Mouse (Mus musculus) kidney, embryonic 16.5 days (tissue): ENCODE data around the gene Nos3. TPM values are rescaled to one million over a fixed set of nuclear protein-coding genes. Genes with fewer than 3 reads are reported as not detected.
"Not testable (repeated sequence)": the region's sequence is repeated elsewhere in the genome, so short reads cannot be mapped to it uniquely, and the experiment has no call there.

Experiments
- ATAC-seq: fragments of 200-750 bp; cut with Nextera tagmentation; 2 replicates; pipeline ENCODE4 v1.8.0; 2017; ENCODE audit warnings: moderate TSS enrichment; ENCODE audit not compliant: low FRiP score, low TSS enrichment
- H3K27ac ChIP-seq: fragments of 300-500 bp; sonication (generic); 2 replicates; pipeline ENCODE4 v1.5.1; 2014; ENCODE audit warnings: low read length
- H3K27me3 ChIP-seq: fragments of 300-500 bp; sonication (generic); 2 replicates; pipeline ENCODE4 v1.6.1; 2014; ENCODE audit warnings: low read length, control low read depth, mixed read lengths; ENCODE audit not compliant: insufficient read depth
- H3K36me3 ChIP-seq: fragments of 300-500 bp; sonication (generic); 2 replicates; pipeline ENCODE4 v1.6.1; 2014; ENCODE audit warnings: low read length, control low read depth, mixed read lengths; ENCODE audit not compliant: insufficient read depth
- H3K4me1 ChIP-seq: fragments of 300-500 bp; sonication (generic); 2 replicates; pipeline ENCODE4 v1.6.1; 2014; ENCODE audit warnings: low read length, control low read depth, mixed read lengths; ENCODE audit not compliant: insufficient read depth
- H3K4me2 ChIP-seq: fragments of 300-500 bp; sonication (generic); replicated peaks from 2 replicates; pipeline ENCODE4 v1.6.1; 2014; ENCODE audit warnings: low read depth, low read length
- H3K4me3 ChIP-seq: fragments of 300-500 bp; sonication (generic); 2 replicates; pipeline ENCODE4 v1.5.1; 2014; ENCODE audit warnings: mild to moderate bottlenecking, low read length
- H3K9ac ChIP-seq: fragments of 300-500 bp; sonication (generic); replicated peaks from 2 replicates; pipeline ENCODE4 v1.6.1; 2014; ENCODE audit warnings: low read length
- H3K9me3 ChIP-seq: fragments of 300-500 bp; sonication (generic); 2 replicates; pipeline ENCODE4 v1.6.1; 2016; ENCODE audit warnings: low read length, control low read depth
- WGBS: fragments of 180-500 bp; shearing (Covaris S2); extraction: QIAGEN DNeasy Blood & Tissue Kit; methylation state at CpG from one replicate; pipeline ENCODE4 v1.1.7; 2014; 5-methylcytosine and 5-hydroxymethylcytosine counted together
- polyA plus RNA-seq: library from polyadenylated mRNA; unstranded; fragments of >200 nt; fragmentation: Nextera tagmentation; extraction: Ambion mirVana; gene quantifications from 2 replicates; pipeline ENCODE4 v1.2.1, GENCODE M21; 2015

The Nos3 gene
- polyA plus RNA-seq, 1 experiment from 2014 or later: 19.7 TPM

- no peak within 1 kb of the TSS for H3K4me3 ChIP-seq
- WGBS: 83% methylated on average over 7 of the region's 7 CpGs
Observed at GRCm38 (mm10) chr5:24391864-24392263, 27.3 kb downstream of the Nos3 start, which contains the start of gene Atg9b. Atg9b (minus strand) TSS chr5:24392143.

GRCm38 (mm10) chr5:24392724-24393123 lies 28.1 kb downstream of the Nos3 start:
- Histone ChIP-seq H3K36me3 (no peaks in the 10 kb centered on the region), H3K4me1 (peaks cover 27% of the 10 kb centered on the region), H3K4me3 (no peak overlapping the region), H3K27me3 (peaks cover 5% of the 10 kb centered on the region; the same call in 1 of the 2 replicates), H3K4me2 (no peak overlapping the region), H3K9ac (no peak overlapping the region), H3K27ac (no peak overlapping the region), H3K9me3 (no peaks in the 10 kb centered on the region)
- 74% methylated on average over 7 of the region's 7 CpGs for WGBS
- ATAC-seq: no peak

More at GRCm38 (mm10) chr5:24391864-24392263, 27.3 kb downstream of the Nos3 start, which contains the start of gene Atg9b:
- Histone ChIP-seq H3K36me3 (no peaks in the 10 kb centered on the region), H3K9ac (no peak within 1 kb of the TSS), H3K27ac (no peak within 1 kb of the TSS), H3K4me2 (no peak within 1 kb of the TSS), H3K9me3 (no peaks in the 10 kb centered on the region), H3K27me3 (peaks cover 13% of the 10 kb centered on the region), H3K4me1 (peaks cover 36% of the 10 kb centered on the region)
- ATAC-seq: no peak

GRCm38 (mm10) chr5:24393392-24393997 lies 28.9 kb downstream of the Nos3 start, which contains the start of gene Abcb8:
Abcb8 (plus strand) TSS chr5:24393663.
- Histone ChIP-seq H3K27me3 (peaks cover 3% of the 10 kb centered on the region; the same call in 1 of the 2 replicates), H3K9me3 (no peaks in the 10 kb centered on the region), H3K27ac (peak within 1 kb of the TSS; percentile 54), H3K36me3 (no peaks in the 10 kb centered on the region), H3K4me3 (peak within 1 kb of the TSS; percentile 58), H3K4me1 (peaks cover 19% of the 10 kb centered on the region; the same call in 1 of the 2 replicates), H3K4me2 (peak within 1 kb of the TSS; percentile 53), H3K9ac (peak within 1 kb of the TSS; percentile 76)
- WGBS: 23% methylated on average over 7 of the region's 7 CpGs
- ATAC-seq: no peak

- Histone ChIP-seq H3K4me2 (peak overlapping the region; percentile 53), H3K9ac (peak overlapping the region; percentile 76), H3K27ac (peak overlapping the region; percentile 54), H3K9me3 (no peaks in the 10 kb centered on the region), H3K27me3 (no peaks in the 10 kb centered on the region), H3K4me3 (peak overlapping the region; percentile 58), H3K36me3 (no peaks in the 10 kb centered on the region), H3K4me1 (peaks cover 16% of the 10 kb centered on the region; the same call in 1 of the 2 replicates)
- ATAC-seq: peak; percentile 97
- WGBS: under 1% methylated on average over 36 of the region's 36 CpGs
Observed at GRCm38 (mm10) chr5:24394165-24394894, 29.7 kb downstream of the Nos3 start.

GRCm38 (mm10) chr5:24396254-24396653 lies 31.6 kb downstream of the Nos3 start:
- ATAC-seq, H3K27ac ChIP-seq, H3K27me3 ChIP-seq, H3K4me2 ChIP-seq, H3K4me1 ChIP-seq, H3K4me3 ChIP-seq, H3K36me3 ChIP-seq, H3K9me3 ChIP-seq, H3K9ac ChIP-seq: not testable (repeated sequence)
- WGBS: 90% methylated on average over 6 of the region's 6 CpGs

- H3K9me3 ChIP-seq: no peaks in the 10 kb centered on the region
- H3K4me2 ChIP-seq: no peak overlapping the region
- peaks cover 5% of the 10 kb centered on the region for H3K36me3 ChIP-seq
- H3K4me3 ChIP-seq: no peak overlapping the region
- no peaks in the 10 kb centered on the region for H3K27me3 ChIP-seq
- H3K4me1 ChIP-seq: peaks cover 5% of the 10 kb centered on the region; the same call in 1 of the 2 replicates
- no peak overlapping the region for H3K9ac ChIP-seq
- no peak for ATAC-seq
- H3K27ac ChIP-seq: no peak overlapping the region
- 89% methylated on average over 10 of the region's 10 CpGs for WGBS
Observed at GRCm38 (mm10) chr5:24399686-24400085, 35.1 kb downstream of the Nos3 start.

- H3K27ac ChIP-seq: no peak overlapping the region
- no peaks in the 10 kb centered on the region for H3K9me3 ChIP-seq
- H3K27me3 ChIP-seq: no peaks in the 10 kb centered on the region
- peaks cover 5% of the 10 kb centered on the region for H3K36me3 ChIP-seq
- H3K4me1 ChIP-seq: no peaks in the 10 kb centered on the region
- no peak overlapping the region for H3K4me2 ChIP-seq
- H3K4me3 ChIP-seq: no peak overlapping the region
- ATAC-seq: no peak
- WGBS: 94% methylated on average over 11 of the region's 11 CpGs
- no peak overlapping the region for H3K9ac ChIP-seq
Observed at GRCm38 (mm10) chr5:24400362-24400761, 35.8 kb downstream of the Nos3 start.

- Histone ChIP-seq H3K4me3 (no peak overlapping the region), H3K27me3 (no peaks in the 10 kb centered on the region), H3K9ac (no peak overlapping the region), H3K9me3 (no peaks in the 10 kb centered on the region), H3K36me3 (peaks cover 8% of the 10 kb centered on the region), H3K4me2 (no peak overlapping the region), H3K27ac (no peak overlapping the region), H3K4me1 (no peaks in the 10 kb centered on the region)
- 90% methylated on average over 5 of the region's 5 CpGs for WGBS
- no peak for ATAC-seq
Observed at GRCm38 (mm10) chr5:24400911-24401605, 36.4 kb downstream of the Nos3 start.

- Histone ChIP-seq H3K27me3 (no peaks in the 10 kb centered on the region), H3K4me1 (no peaks in the 10 kb centered on the region), H3K27ac (no peak overlapping the region), H3K9ac (no peak overlapping the region), H3K9me3 (no peaks in the 10 kb centered on the region), H3K36me3 (peaks cover 17% of the 10 kb centered on the region), H3K4me2 (no peak overlapping the region), H3K4me3 (no peak overlapping the region)
- ATAC-seq: no peak
- 89% methylated on average over 9 of the region's 9 CpGs for WGBS
Observed at GRCm38 (mm10) chr5:24401969-24402368, 37.4 kb downstream of the Nos3 start.
